In genomic region chr1:33589531-33589930, GRCm38 (mm10) we compare ENCODE assay signal across 17 mouse cellular contexts.
"Had no signal": no experiment of that assay in that cellular context is flagged by ENCODE, and none has a peak within 500 bp of the region (broad histone marks: within the 10 kb centered on the region; RNA-seq: fewer than 3 reads in every experiment).

No protein-coding gene starts in this region.

- H3K27me3 ChIP-seq: limb, embryonic 15.5 days; liver, embryonic 15.5 days; midbrain, embryonic 12.5 days had no signal

- H3K4me3 ChIP-seq: limb, embryonic 15.5 days; liver, embryonic 15.5 days; midbrain, embryonic 12.5 days had no signal

- H3K9me3 ChIP-seq: limb, embryonic 15.5 days; liver, embryonic 15.5 days; midbrain, embryonic 12.5 days had no signal

- H3K4me1 ChIP-seq: midbrain, embryonic 12.5 days had no signal

- ATAC-seq: midbrain, embryonic 16.5 days had no signal

- H3K9ac ChIP-seq: limb, embryonic 15.5 days; liver, embryonic 15.5 days; midbrain, embryonic 12.5 days had no signal

- DNase-seq: kidney, adult 11 months; kidney, adult 8-10 months; kidney, postnatal 14 days; kidney, postnatal 4 days; left cerebral cortex, postnatal 4 days; lung, adult 2 months; lung, postnatal 14 days; lung, postnatal 4 days; thymus, adult 2 months; thymus, postnatal 14 days; thymus, postnatal 4 days had no signal

- H3K4me2 ChIP-seq: limb, embryonic 15.5 days; liver, embryonic 11.5 days; liver, embryonic 15.5 days; midbrain, embryonic 12.5 days had no signal

- H3K27ac ChIP-seq: limb, embryonic 15.5 days; liver, embryonic 15.5 days; midbrain, embryonic 12.5 days; stomach, postnatal 0 days had no signal

- H3K36me3 ChIP-seq: limb, embryonic 15.5 days; midbrain, embryonic 12.5 days had no signal
